Mouse (Mus musculus) layer of hippocampus, adult 2 months (tissue): Measurements from ENCODE around the gene Ccdc9. TPM values are rescaled to one million over a fixed set of nuclear protein-coding genes. Genes with fewer than 3 reads are reported as not detected.

Experiments used
- DNase-seq, 2 experiments: peaks; one replicate each; pipeline ENCODE4 v3.0.0; 2022; ENCODE audit warnings: low spot score in 2 of 2
- H3K27ac ChIP-seq: fragments of 200-600 bp; 2 replicates; pipeline ENCODE4 v1.8.1; 2022
- H3K4me3 ChIP-seq: fragments of 200-600 bp; 2 replicates; pipeline ENCODE4 v1.8.1; 2022; ENCODE audit warnings: mild to moderate bottlenecking
- CTCF ChIP-seq: fragments of 200-600 bp; conservative IDR thresholded peaks from 2 replicates; pipeline ENCODE4 v1.8.1; 2022; ENCODE audit warnings: antibody characterized with exemption, mild to moderate bottlenecking, moderate library complexity
- total RNA-seq, 2 experiments: library from RNA; stranded (reverse); gene quantifications; 2 replicates each; pipeline ENCODE4 v1.2.3; 2021

The Ccdc9 gene
- total RNA-seq, 2 experiments from 2014 or later: 79.7 to 81.0 TPM

DNA sequence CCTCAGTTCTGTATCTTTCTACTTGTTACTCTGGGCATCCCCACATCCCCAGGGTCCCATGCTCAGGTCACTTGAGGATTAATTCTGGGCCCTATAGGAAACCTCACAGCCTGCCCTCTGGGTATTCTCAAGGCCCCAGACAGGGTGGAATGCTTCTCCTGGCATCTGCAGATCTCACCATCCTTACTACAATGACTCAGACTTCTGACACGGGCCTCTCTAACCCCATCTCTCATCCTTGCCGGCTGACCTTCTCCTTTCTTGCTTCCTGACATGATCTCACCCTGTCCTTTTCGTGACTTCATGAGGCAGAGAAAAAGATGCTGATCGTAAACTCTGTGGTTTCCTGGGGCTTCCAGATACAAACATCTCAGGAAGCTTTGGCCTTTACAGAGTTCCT, 32.4 kb downstream of the Ccdc9 start:
- DNase-seq: no peak
- no peak overlapping the region for H3K27ac ChIP-seq
- no peak overlapping the region for H3K4me3 ChIP-seq
- no peak for TF ChIP-seq CTCF

DNA sequence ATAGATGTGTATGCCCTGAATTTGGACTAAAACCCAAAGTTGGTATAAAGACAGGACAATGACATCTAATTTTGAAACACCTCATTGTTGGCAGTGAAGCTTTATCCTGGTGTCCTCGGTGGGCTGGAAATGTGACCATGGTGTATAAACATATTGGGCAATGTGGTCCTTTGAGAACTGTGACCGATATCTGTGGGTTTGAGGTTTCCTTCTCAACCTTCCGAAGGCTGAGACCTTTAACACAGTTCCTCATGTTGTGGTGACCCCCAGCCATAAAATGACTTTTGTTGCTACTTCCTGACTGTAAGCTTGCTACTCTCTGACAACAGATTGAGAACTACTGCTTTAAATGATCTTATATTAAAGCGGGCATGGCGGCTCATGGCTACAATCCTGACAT, 35.9 kb downstream of the Ccdc9 start:
- H3K4me3 ChIP-seq: no peak overlapping the region
- no peak overlapping the region for H3K27ac ChIP-seq
- TF ChIP-seq CTCF: no peak
- DNase-seq: no peak

DNA sequence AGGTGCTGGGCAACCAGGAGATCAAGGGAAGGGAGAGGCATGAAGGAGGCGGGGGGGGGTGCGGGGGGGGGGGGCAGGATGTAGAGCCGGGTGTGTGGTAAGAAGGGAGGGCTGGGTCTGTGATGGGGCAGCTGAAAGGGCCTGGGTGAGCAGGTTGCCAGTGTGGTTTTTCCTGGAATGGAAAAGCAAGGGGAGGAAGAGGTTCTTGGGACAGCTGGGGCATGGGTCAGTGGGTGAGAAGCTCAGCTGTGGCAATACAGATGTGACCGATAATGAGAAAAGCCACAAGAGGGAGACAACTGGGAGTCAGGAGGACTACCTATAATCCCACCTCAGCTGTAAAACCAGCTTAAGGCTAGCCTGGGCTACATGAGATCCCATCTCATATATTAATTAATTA, 40.6 kb downstream of the Ccdc9 start:
- no peak for TF ChIP-seq CTCF

DNA sequence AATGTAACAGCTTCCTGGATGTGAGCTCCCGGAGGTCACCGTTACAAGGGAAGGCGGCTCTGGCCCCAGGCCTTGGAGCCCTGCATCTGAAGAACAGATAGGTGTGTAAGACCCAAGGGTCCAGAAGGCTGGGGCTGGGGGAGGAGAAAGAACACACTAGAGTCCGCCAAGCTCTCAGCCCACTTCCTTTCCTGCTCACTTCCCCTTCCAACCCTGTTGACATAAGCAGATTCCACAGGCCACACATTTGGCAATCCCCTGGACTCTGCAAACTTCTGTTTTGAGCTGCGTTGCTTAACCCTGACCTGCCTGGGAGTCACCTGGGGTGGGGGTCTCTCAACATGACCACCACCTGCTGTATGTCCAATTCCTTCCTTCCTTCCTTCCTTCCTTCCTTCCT, 42.5 kb downstream of the Ccdc9 start, which contains the start of gene C5ar2:
Gene C5ar2, minus strand, starts transcription at position 88 of the 400 bp plus-strand sequence.
- no peak for TF ChIP-seq CTCF
- Histone ChIP-seq H3K4me3 (no peak within 1 kb of the TSS), H3K27ac (peak within 1 kb of the TSS; percentile 39; the same call in 1 of the 2 replicates)
- DNase-seq: no peak

More for the DNA sequence above, 40.6 kb downstream of the Ccdc9 start:
- H3K27ac ChIP-seq: no peak overlapping the region
- H3K4me3 ChIP-seq: no peak overlapping the region
- DNase-seq: no peak

DNA sequence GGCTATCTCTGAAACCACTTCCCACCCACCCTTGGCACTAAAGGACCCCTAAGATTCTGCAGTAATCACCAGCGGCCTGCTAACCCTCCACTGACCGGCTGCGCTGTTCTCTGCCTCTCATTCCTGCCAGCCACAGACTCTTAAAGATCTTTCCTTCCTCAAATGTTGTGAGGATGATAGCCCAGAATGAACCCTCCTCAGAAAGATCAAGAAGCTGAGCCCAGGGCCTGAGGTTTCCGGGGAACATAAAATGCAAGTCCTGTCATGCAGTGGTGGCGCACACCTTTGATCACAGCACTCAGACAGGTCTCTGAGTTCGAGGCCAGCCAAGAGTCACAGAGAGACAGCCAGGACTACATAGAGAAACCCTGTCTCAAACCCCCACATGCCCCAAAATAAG, 44.4 kb downstream of the Ccdc9 start:
- DNase-seq: no peak
- H3K27ac ChIP-seq: no peak overlapping the region
- no peak for TF ChIP-seq CTCF
- no peak overlapping the region for H3K4me3 ChIP-seq

DNA sequence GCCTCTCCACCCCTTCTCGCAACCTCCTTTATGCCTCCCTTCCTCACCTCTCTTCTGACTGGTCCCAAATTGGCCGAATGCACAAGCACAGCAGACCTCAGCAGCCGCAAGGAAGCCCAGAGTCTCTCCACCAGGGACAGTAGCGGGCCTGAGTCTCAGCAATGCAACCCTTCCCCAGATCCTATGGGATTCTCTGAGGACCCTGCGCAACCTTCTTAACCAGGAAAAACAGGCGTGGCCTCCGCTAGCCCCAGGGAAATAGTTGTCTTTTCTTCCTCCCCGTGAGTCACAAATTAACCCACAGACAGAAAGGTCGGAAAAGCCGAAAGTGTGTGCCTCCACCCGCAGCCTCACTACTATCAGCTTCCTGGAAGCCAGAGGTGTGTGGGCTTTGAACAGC, 44.8 kb downstream of the Ccdc9 start:
- TF ChIP-seq CTCF: peak; percentile 19; the same call in 1 of the 2 replicates
- no peak overlapping the region for H3K4me3 ChIP-seq
- H3K27ac ChIP-seq: no peak overlapping the region
- DNase-seq: no peak

DNA sequence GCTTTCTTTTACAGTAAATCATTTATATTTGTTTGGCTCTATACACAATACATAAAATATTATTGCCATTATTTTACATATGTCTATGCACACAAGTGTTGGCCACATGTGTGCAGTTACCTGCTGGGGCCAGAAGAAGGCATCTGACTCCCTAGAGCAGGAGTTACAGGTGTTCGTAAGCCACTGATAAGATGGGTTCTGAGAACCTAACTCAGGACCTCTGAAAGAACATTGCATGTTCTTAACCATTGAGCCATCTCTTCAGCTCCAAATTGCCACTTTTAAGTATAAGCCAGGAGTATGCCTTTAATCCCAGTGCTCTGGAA, 45.7 kb downstream of the Ccdc9 start:
- DNase-seq: no peak
- no peak for TF ChIP-seq CTCF
- Histone ChIP-seq H3K27ac (no peak overlapping the region), H3K4me3 (no peak overlapping the region)

DNA sequence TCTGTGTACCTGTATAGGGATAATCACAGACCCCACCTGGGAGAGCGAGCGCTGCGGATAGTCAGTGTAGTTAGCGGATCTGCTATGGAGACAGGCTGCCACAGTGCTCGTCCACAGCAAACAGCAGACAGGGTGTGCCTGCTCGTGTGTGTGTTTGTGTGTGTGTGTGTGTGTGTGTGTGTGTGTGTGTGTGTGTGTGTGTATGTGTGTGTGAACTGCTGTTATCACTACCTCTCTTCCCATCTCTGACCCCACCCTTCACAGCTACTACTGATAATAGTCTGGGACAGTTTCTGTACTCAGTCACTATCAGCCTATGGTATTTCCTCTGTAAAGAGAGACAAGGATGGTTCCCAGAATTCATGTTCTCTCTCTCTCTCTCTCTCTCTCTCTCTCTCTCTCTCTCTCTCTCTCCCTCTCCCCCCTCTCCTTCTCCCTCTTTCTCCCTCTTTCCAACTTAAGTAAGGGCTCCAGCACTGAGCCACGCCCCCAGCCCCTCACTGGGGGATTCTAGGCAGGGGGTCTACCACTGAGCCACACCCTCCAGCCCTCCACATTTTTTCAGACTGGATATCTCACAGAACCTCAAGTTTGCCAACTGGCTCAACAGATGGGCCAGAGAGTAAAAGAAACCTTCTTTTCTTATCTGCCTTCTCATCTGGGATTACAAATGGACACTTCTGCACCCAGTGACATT, 46.2 kb downstream of the Ccdc9 start:
- no peak overlapping the region for H3K27ac ChIP-seq

DNA sequence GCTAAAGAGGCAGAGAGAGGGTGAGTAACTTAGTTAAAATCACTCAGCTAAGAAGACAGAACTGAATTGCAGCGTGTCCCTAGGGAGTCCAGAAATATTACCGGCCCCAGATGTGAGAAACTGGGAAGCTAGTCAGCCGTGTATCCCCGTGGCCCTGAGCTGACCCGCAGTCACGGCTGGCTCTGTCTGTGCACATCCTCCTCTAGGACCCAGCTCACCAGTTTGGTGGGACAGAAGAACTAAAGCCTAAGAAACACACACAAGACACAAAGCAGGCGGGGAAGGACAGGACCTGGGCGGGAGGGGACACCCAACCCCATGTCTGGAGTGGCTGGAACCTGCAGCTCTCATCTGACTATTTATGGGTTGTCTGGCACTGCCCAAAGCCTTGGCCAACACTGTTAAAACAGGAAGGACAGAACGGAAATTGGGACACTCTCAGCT, 47.0 kb downstream of the Ccdc9 start:
- 0 out of 2 replicates have a peak overlapping the region, but pooled peaks have one; percentile 18 for H3K27ac ChIP-seq
- no peak for DNase-seq
- H3K4me3 ChIP-seq: no peak overlapping the region
- TF ChIP-seq CTCF: no peak

More for the DNA sequence above, 46.2 kb downstream of the Ccdc9 start:
- no peak for DNase-seq
- TF ChIP-seq CTCF: no peak
- no peak overlapping the region for H3K4me3 ChIP-seq

DNA sequence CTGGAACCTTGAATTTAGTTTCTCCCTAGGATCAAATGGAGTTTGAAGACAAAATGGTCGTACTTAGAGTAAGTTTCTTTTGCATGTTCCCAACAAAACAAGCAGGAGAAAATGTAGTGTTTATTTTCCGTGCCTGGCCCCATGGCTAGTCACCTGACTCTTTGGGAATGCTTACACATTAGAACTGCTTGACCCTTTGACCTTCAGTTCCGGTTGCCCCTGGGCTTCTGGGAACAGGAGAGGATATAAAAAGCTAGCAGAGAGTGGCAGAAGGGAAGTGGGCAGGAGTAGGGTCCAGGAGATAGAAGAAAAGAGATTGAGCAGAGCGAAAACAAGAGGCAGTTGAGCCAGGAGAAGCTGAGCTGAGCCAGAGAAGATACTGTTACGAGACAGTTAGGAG, 56.7 kb downstream of the Ccdc9 start:
- Histone ChIP-seq H3K4me3 (no peak overlapping the region), H3K27ac (no peak overlapping the region)
- TF ChIP-seq CTCF: no peak
- no peak for DNase-seq

Other genes with a start within 250 kb of the Ccdc9 start
- 10 to 100 TPM; 20.8 to 22.8 TPM for gene Bicra, start 238.9 kb downstream of the Ccdc9 start, total RNA-seq
- gene Zfp541, start 225.0 kb downstream of the Ccdc9 start, total RNA-seq: 1 to 10 TPM in 1 of 2 experiments, under 1 TPM in 1; 0.59 to 1.1 TPM
- gene Napa, start 188.3 kb downstream of the Ccdc9 start, total RNA-seq: 100 to 1,000 TPM; 309 to 325 TPM
- gene Kptn, start 166.9 kb downstream of the Ccdc9 start, total RNA-seq: 10 to 100 TPM; 39.4 to 47.0 TPM
- gene Slc8a2, start 157.0 kb downstream of the Ccdc9 start, total RNA-seq: 100 to 1,000 TPM; 305 to 320 TPM
- gene Meis3, start 111.7 kb downstream of the Ccdc9 start, total RNA-seq: 10 to 100 TPM; 37.3 to 38.6 TPM
- 10 to 100 TPM; 12.3 to 12.4 TPM for gene Dhx34, start 64.8 kb downstream of the Ccdc9 start, total RNA-seq
- gene C5ar2, start 42.6 kb downstream of the Ccdc9 start, total RNA-seq: under 1 TPM; 0.39 to 0.59 TPM
- gene C5ar1, start 27.3 kb downstream of the Ccdc9 start, total RNA-seq: 1 to 10 TPM in 1 of 2 experiments, under 1 TPM in 1; 0.90 to 2.6 TPM
- 10 to 100 TPM; 32.0 to 35.5 TPM for gene Inafm1, start 13.2 kb downstream of the Ccdc9 start, total RNA-seq
- 10 to 100 TPM; 12.5 to 14.9 TPM for gene Bbc3, start 21.6 kb upstream of the Ccdc9 start, total RNA-seq
- gene Sae1, start 101.0 kb upstream of the Ccdc9 start, total RNA-seq: 10 to 100 TPM; 89.8 to 90.7 TPM
- 10 to 100 TPM; 62.4 to 64.4 TPM for gene Zc3h4, start 114.1 kb upstream of the Ccdc9 start, total RNA-seq
- 10 to 100 TPM; 59.4 to 72.5 TPM for gene Tmem160, start 166.0 kb upstream of the Ccdc9 start, total RNA-seq
- 10 to 100 TPM; 16.1 to 18.4 TPM for gene Npas1, start 190.9 kb upstream of the Ccdc9 start, total RNA-seq